Mouse (Mus musculus): ENCODE results near the gene Trip13.

GRCm38 (mm10) chr13:73938177-73938560 is 585 bp upstream of the Trip13 start:
- TF ChIP-seq CTCF (IDR thresholded peaks at IDR 0.05; ENCODE audit: low read depth) (no peak), EP300 (IDR thresholded peaks at IDR 0.05; ENCODE audit: low read depth) (no peak)
